Mouse (Mus musculus) heart, adult 2 months (tissue): ENCODE results near the gene Slc45a1.

ENCODE experiments used
- CTCF ChIP-seq: fragments of 200-600 bp; IDR thresholded peaks from 2 replicates; pipeline ENCODE4 v1.8.1; 2022; ENCODE audit warnings: antibody characterized with exemption, mild to moderate bottlenecking, moderate library complexity
- EP300 ChIP-seq: fragments of 200-500 bp; IDR thresholded peaks from 2 replicates; pipeline ENCODE4 v1.6.1; 2011; ENCODE audit warnings: low read depth, low read length, control low read depth; ENCODE audit not compliant: insufficient read depth
- POLR2A ChIP-seq: fragments of 200-500 bp; IDR thresholded peaks from 2 replicates; pipeline ENCODE4 v1.6.1; 2011; ENCODE audit warnings: mild to moderate bottlenecking, low read depth, low read length, control low read depth; ENCODE audit not compliant: insufficient read depth

DNA sequence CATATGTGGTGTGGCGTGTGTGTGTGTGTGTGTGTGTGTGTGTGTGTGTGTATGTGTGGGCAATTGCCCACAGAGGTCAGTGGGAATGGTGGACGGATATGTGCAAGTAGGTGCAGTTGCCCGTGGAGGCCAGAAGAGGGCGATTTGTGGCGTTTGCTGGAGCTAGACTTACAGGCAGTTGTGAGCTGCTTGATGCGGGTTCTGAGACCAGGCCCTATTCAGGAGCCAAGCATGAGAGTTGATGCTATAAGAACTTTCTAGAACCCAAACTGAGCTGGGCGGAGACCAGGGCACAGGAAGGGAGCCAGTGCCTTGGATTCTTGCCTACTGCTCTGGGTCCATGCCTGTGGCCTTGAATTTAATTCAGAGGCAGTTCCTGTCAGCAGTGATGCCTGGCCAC, 12.8 kb upstream of the Slc45a1 start:
- TF ChIP-seq POLR2A (no peak), EP300 (no peak), CTCF (peak; percentile 47)
